Mouse (Mus musculus) brain, embryonic 14.5 days (tissue): ENCODE data around the gene Lamc3.

Experiments used
- CTCF ChIP-seq: fragments of 200-500 bp; IDR thresholded peaks from 2 replicates; pipeline ENCODE4 v1.5.1; 2012; ENCODE audit warnings: inconsistent platforms, mild to moderate bottlenecking, moderate library complexity, borderline replicate concordance; ENCODE audit not compliant: insufficient read depth, insufficient read length; ENCODE audit errors: extremely low read depth
- POLR2A ChIP-seq: fragments of 200-500 bp; IDR thresholded peaks from 2 replicates; pipeline ENCODE4 v1.6.1; 2012; ENCODE audit warnings: mild to moderate bottlenecking, inconsistent platforms, borderline replicate concordance; ENCODE audit not compliant: poor library complexity, insufficient read depth, insufficient read length, severe bottlenecking; ENCODE audit errors: extremely low read depth

DNA sequence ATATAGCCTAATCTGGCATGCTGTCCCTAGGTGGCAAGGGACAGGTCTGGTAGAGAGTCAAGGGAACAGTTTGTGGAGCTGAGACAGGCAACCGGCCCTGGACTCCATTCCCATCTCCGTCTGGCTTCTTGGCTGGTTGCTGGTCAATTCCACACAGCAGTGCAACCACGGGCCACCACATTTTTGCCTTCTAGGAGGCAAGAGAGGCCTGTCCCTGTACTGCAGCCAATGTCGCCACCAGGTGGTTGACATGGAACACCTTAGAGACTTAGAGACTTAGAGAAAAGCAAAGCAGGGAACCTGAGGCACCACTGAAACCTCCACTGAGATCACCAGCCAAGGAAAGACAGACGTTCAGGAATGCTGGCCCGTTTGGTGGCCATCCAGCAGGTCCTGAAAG lies 2.3 kb upstream of the Lamc3 start:
- peak; percentile 61; the same call in 1 of the 2 replicates for TF ChIP-seq CTCF
- no peak for TF ChIP-seq POLR2A
